In genomic region chr15:12762258-12762913, GRCm38 (mm10) we compare ENCODE assay signal across 19 mouse cellular contexts. TPM values are rescaled to one million over a fixed set of nuclear protein-coding genes. Genes with fewer than 3 reads are reported as not detected.
A peak's percentile ranks its signal among the peaks of the same experiment; 100 is the strongest.
DNase-seq lines count a peak whose midpoint lies in the region; ATAC-seq lines count a peak whose summit lies in the region.
"Had no signal": no experiment of that assay in that cellular context is flagged by ENCODE, and none has a peak within 500 bp of the region (broad histone marks: within the 10 kb centered on the region; RNA-seq: fewer than 3 reads in every experiment).

No protein-coding gene starts in this region.

- no peaks in the 10 kb centered on the region for H3K4me1 ChIP-seq in limb, embryonic 11.5 days (ENCODE audit: control insufficient read depth, insufficient read depth, low read length)
- H3K4me1 ChIP-seq: liver, embryonic 13.5 days; lung, embryonic 15.5 days had no signal

- H3K27ac ChIP-seq in limb, embryonic 11.5 days (replicated peaks; ENCODE audit: low read depth, low read length): no peak overlapping the region
- H3K27ac ChIP-seq: forebrain, embryonic 10.5 days; hindbrain, embryonic 12.5 days; liver, embryonic 13.5 days; lung, embryonic 15.5 days; stomach, postnatal 0 days had no signal

- no peak overlapping the region for H3K9ac ChIP-seq in limb, embryonic 11.5 days (ENCODE audit: low read length)
- H3K9ac ChIP-seq: forebrain, postnatal 0 days; hindbrain, embryonic 12.5 days; liver, embryonic 13.5 days; lung, embryonic 15.5 days had no signal

- 64% methylated on average over 11 of the region's 11 CpGs for WGBS in limb, embryonic 11.5 days

- ATAC-seq in limb, embryonic 11.5 days (ENCODE audit: insufficient number of reproducible peaks, low FRiP score, low TSS enrichment, low read depth): no peak
- no peak for ATAC-seq in megakaryocyte-erythroid progenitor cell, adult 5-6 weeks (replicated peaks; ENCODE audit: low FRiP score, low TSS enrichment, poor library complexity, severe bottlenecking)

- no peak overlapping the region for H3K4me3 ChIP-seq in limb, embryonic 11.5 days (ENCODE audit: low read depth, low read length)
- H3K4me3 ChIP-seq: forebrain, embryonic 10.5 days; heart, embryonic 10.5 days; hindbrain, embryonic 12.5 days; liver, embryonic 13.5 days; lung, embryonic 15.5 days had no signal

- H3K9me3 ChIP-seq in limb, embryonic 11.5 days (ENCODE audit: control insufficient read depth, low read length): no peaks in the 10 kb centered on the region
- H3K9me3 ChIP-seq: heart, embryonic 10.5 days; hindbrain, embryonic 12.5 days; liver, embryonic 13.5 days; lung, embryonic 15.5 days had no signal

- H3K27me3 ChIP-seq in limb, embryonic 11.5 days (ENCODE audit: control insufficient read depth, insufficient read depth, low read length): 0 out of 2 replicates have a peak, but pooled peaks cover 2% of the 10 kb centered on the region
- H3K27me3 ChIP-seq: hindbrain, embryonic 12.5 days; liver, embryonic 13.5 days; lung, embryonic 15.5 days had no signal

- no peaks in the 10 kb centered on the region for H3K36me3 ChIP-seq in limb, embryonic 11.5 days (ENCODE audit: control insufficient read depth, insufficient read depth, low read length)
- H3K36me3 ChIP-seq: forebrain, embryonic 10.5 days; heart, embryonic 10.5 days; hindbrain, embryonic 12.5 days; liver, embryonic 13.5 days; lung, embryonic 15.5 days had no signal

- intact Hi-C loops in heart, postnatal 14 days (cut with DNase I): no loop called here

- DNase-seq in kidney, postnatal 14 days: peak; percentile 14
- DNase-seq in kidney, adult 18-20 months: no peak
- peak; percentile 24 for DNase-seq in embryo, embryonic 9.5 days (ENCODE audit: extremely low spot score)
- peak; percentile 42 for DNase-seq in limb, embryonic 11.5 days (ENCODE audit: low spot score)
- DNase-seq in yolk sac, embryonic 10.5 days (ENCODE audit: low spot score): peak; percentile 4
- no peak for DNase-seq in heart, postnatal 14 days
- DNase-seq: adrenal gland, postnatal 36 days; cerebellum, adult 8-10 months; left cerebral cortex, postnatal 4 days; liver, embryonic 13.5 days; lung, postnatal 4 days had no signal

- no peak overlapping the region for H3K4me2 ChIP-seq in limb, embryonic 11.5 days (ENCODE audit: low read depth, severe bottlenecking)
- H3K4me2 ChIP-seq: hindbrain, embryonic 12.5 days; liver, embryonic 13.5 days; lung, embryonic 15.5 days; midbrain, embryonic 11.5 days had no signal

RNA-seq across cellular contexts. Expression of gene Pdzd2, which starts 22.7 kb away (rescaled TPM):
- polyA plus RNA-seq in limb, embryonic 11.5 days (2014; fragmentation: Nextera tagmentation; extraction: Ambion mirVana): 22.1 and 24.3 TPM in 2 replicates
- 0.07 and 2.4 TPM in 2 replicates for total RNA-seq in megakaryocyte-erythroid progenitor cell, adult 5-6 weeks (2014; fragmentation: Nextera tagmentation)
- total RNA-seq in megakaryocyte-erythroid progenitor cell, adult 5-6 weeks (2017): not detected in 2 replicates
- 100 to 1,000 TPM; 136 to 185 TPM for total RNA-seq in heart, postnatal 14 days (2021)

Comparison
In these comparisons a context has a peak if more than half of its experiments do, and no peak if none do; other contexts are left out.
1. DNase-seq: peak in kidney, postnatal 14 days (single experiment), embryo, embryonic 9.5 days (single experiment), limb, embryonic 11.5 days (single experiment) and yolk sac, embryonic 10.5 days (single experiment); none in kidney, adult 18-20 months (single experiment) and heart, postnatal 14 days (0 of 2).
2. RNA of gene Pdzd2, which starts 22.7 kb away (total RNA-seq): 136 to 185 TPM in heart, postnatal 14 days; 0.07 to 2.4 TPM in megakaryocyte-erythroid progenitor cell, adult 5-6 weeks; every median in the first group is over 10 times any median in the second.